Mouse (Mus musculus) brain, embryonic 14.5 days (tissue): ENCODE data around the gene Hmga1.

Source experiments
- CTCF ChIP-seq: fragments of 200-500 bp; IDR thresholded peaks from 2 replicates; pipeline ENCODE4 v1.5.1; 2012; ENCODE audit warnings: inconsistent platforms, mild to moderate bottlenecking, moderate library complexity, borderline replicate concordance; ENCODE audit not compliant: insufficient read depth, insufficient read length; ENCODE audit errors: extremely low read depth
- POLR2A ChIP-seq: fragments of 200-500 bp; IDR thresholded peaks from 2 replicates; pipeline ENCODE4 v1.6.1; 2012; ENCODE audit warnings: mild to moderate bottlenecking, inconsistent platforms, borderline replicate concordance; ENCODE audit not compliant: poor library complexity, insufficient read depth, insufficient read length, severe bottlenecking; ENCODE audit errors: extremely low read depth

- no peak for TF ChIP-seq POLR2A
- no peak for TF ChIP-seq CTCF
Observed at GRCm38 (mm10) chr17:27578487-27578886, 22.2 kb downstream of the Hmga1 start.
